Mouse (Mus musculus): ENCODE measurements at regions not wholly inside any gene's neighbourhood (a gene's known extent, or its start where the extent isn't known, plus 50 kb on each side); places are given as distances from the start of the nearest gene placed in this dataset.
A peak's percentile ranks its signal among the peaks of the same experiment; 100 is the strongest.

GRCm38 (mm10) chr11:26981216-26981615 is 387.4 kb upstream of the Vrk2 start:
- TF ChIP-seq CTCF (IDR thresholded peaks at IDR 0.05) = no peak
- H3K27me3 ChIP-seq = peaks cover 36% of the 10 kb centered on the region
- no peak for ATAC-seq
- CTCF ChIA-PET = no interaction called here
- no peak for DNase-seq (ENCODE audit: low read depth, low spot score)
- POLR2A ChIA-PET = no interaction called here
- in situ Hi-C loops (cut with MboI; ENCODE audit: low pct_unique_long_range_greater_than_20kb) = no loop called here

- POLR2A ChIA-PET = no interaction called here
These were observed 378.8 kb upstream of the Vrk2 start for GRCm38 (mm10) chr11:26972533-26973081.

GRCm38 (mm10) chr11:26971161-26971560 is 377.4 kb upstream of the Vrk2 start:
- TF ChIP-seq CTCF (IDR thresholded peaks at IDR 0.05) = no peak
- ATAC-seq (no peak), DNase-seq (ENCODE audit: low read depth, low spot score) (no peak)
- ChIA-PET CTCF (no interaction called here), POLR2A (no interaction called here)
- in situ Hi-C loops (cut with MboI; ENCODE audit: low pct_unique_long_range_greater_than_20kb) = no loop called here
- peaks cover 26% of the 10 kb centered on the region for H3K27me3 ChIP-seq

More at GRCm38 (mm10) chr11:26972533-26973081, 378.8 kb upstream of the Vrk2 start:
- no peak for TF ChIP-seq CTCF (IDR thresholded peaks at IDR 0.05)
- ATAC-seq = no peak
- no peak for DNase-seq (ENCODE audit: low read depth, low spot score)
- CTCF ChIA-PET = interaction anchor here (1.0 kb wide), 1 partner anchor 10 kb away, joined by 3 read pairs; no protein-coding TSS in a partner anchor
- peaks cover 18% of the 10 kb centered on the region for H3K27me3 ChIP-seq
- in situ Hi-C loops (cut with MboI; ENCODE audit: low pct_unique_long_range_greater_than_20kb) = no loop called here

GRCm38 (mm10) chr11:26967427-26967826 is 373.6 kb upstream of the Vrk2 start:
- POLR2A ChIA-PET = no interaction called here
- no peak for ATAC-seq
- peaks cover 15% of the 10 kb centered on the region for H3K27me3 ChIP-seq
- TF ChIP-seq CTCF (IDR thresholded peaks at IDR 0.05) = no peak
- CTCF ChIA-PET = no interaction called here
- in situ Hi-C loops (cut with MboI; ENCODE audit: low pct_unique_long_range_greater_than_20kb) = no loop called here
- DNase-seq (ENCODE audit: low read depth, low spot score) = no peak

- no peak for TF ChIP-seq CTCF (IDR thresholded peaks at IDR 0.05)
- in situ Hi-C loops (cut with MboI; ENCODE audit: low pct_unique_long_range_greater_than_20kb) = no loop called here
- no peak for DNase-seq (ENCODE audit: low read depth, low spot score)
- no peak for ATAC-seq
- POLR2A ChIA-PET = no interaction called here
- CTCF ChIA-PET = interaction anchor here (1.0 to 2.3 kb wide), 4 partner anchors 9 to 348 kb away, joined by 3 to 8 read pairs (median 3); no protein-coding TSS in a partner anchor
- peaks cover 19% of the 10 kb centered on the region for H3K27me3 ChIP-seq
These were observed 369.3 kb upstream of the Vrk2 start for GRCm38 (mm10) chr11:26962928-26963667.

GRCm38 (mm10) chr11:26962040-26962927 is 368.5 kb upstream of the Vrk2 start:
- ChIA-PET POLR2A (no interaction called here), CTCF (interaction anchor here (1.0 to 2.3 kb wide), 6 partner anchors 10 to 348 kb away, joined by 3 to 8 read pairs (median 3); no protein-coding TSS in a partner anchor)
- DNase-seq (ENCODE audit: low read depth, low spot score) (no peak), ATAC-seq (no peak)
- peaks cover 19% of the 10 kb centered on the region for H3K27me3 ChIP-seq
- TF ChIP-seq CTCF (IDR thresholded peaks at IDR 0.05) = no peak
- in situ Hi-C loops (cut with MboI; ENCODE audit: low pct_unique_long_range_greater_than_20kb) = no loop called here

GRCm38 (mm10) chr11:26961336-26961980 is 367.7 kb upstream of the Vrk2 start:
- ATAC-seq (peak; percentile 96), DNase-seq (ENCODE audit: low read depth, low spot score) (no peak)
- H3K27me3 ChIP-seq = peaks cover 13% of the 10 kb centered on the region
- peak; percentile 86 for TF ChIP-seq CTCF (IDR thresholded peaks at IDR 0.05)
- in situ Hi-C loops (cut with MboI; ENCODE audit: low pct_unique_long_range_greater_than_20kb) = no loop called here
- ChIA-PET POLR2A (no interaction called here), CTCF (interaction anchor here (0.8 to 2.3 kb wide), 5 partner anchors 13 to 347 kb away, joined by 3 to 8 read pairs (median 5); no protein-coding TSS in a partner anchor)

GRCm38 (mm10) chr11:26956153-26956552 is 362.4 kb upstream of the Vrk2 start:
- in situ Hi-C loops (cut with MboI; ENCODE audit: low pct_unique_long_range_greater_than_20kb) = no loop called here

GRCm38 (mm10) chr11:26931766-26932165 is 338.0 kb upstream of the Vrk2 start:
- ChIA-PET POLR2A (no interaction called here), CTCF (no interaction called here)
- in situ Hi-C loops (cut with MboI; ENCODE audit: low pct_unique_long_range_greater_than_20kb) = no loop called here
- no peaks in the 10 kb centered on the region for H3K27me3 ChIP-seq
- ATAC-seq = no peak
- no peak for TF ChIP-seq CTCF (IDR thresholded peaks at IDR 0.05)
- no peak for DNase-seq (ENCODE audit: low read depth, low spot score)

More at GRCm38 (mm10) chr11:26956153-26956552, 362.4 kb upstream of the Vrk2 start:
- ChIA-PET CTCF (no interaction called here), POLR2A (no interaction called here)
- peaks cover 9% of the 10 kb centered on the region for H3K27me3 ChIP-seq
- no peak for DNase-seq (ENCODE audit: low read depth, low spot score)
- ATAC-seq = no peak
- TF ChIP-seq CTCF (IDR thresholded peaks at IDR 0.05) = no peak

GRCm38 (mm10) chr11:26907099-26907498 is 313.3 kb upstream of the Vrk2 start:
- ATAC-seq (no peak), DNase-seq (ENCODE audit: low read depth, low spot score) (no peak)
- H3K27me3 ChIP-seq = no peaks in the 10 kb centered on the region
- TF ChIP-seq CTCF (IDR thresholded peaks at IDR 0.05) = no peak
- CTCF ChIA-PET = no interaction called here
- in situ Hi-C loops (cut with MboI; ENCODE audit: low pct_unique_long_range_greater_than_20kb) = no loop called here
- POLR2A ChIA-PET = no interaction called here

Data from Patski (cell line).